Mouse (Mus musculus) liver, embryonic 13.5 days (tissue): ENCODE results near the gene Adam1b. TPM values are rescaled to one million over a fixed set of nuclear protein-coding genes. Genes with fewer than 3 reads are reported as not detected.
"Not testable (repeated sequence)": the region's sequence is repeated elsewhere in the genome, so short reads cannot be mapped to it uniquely, and the experiment has no call there.

ENCODE experiments used
- ATAC-seq: fragments of 200-750 bp; cut with Nextera tagmentation; 2 replicates; pipeline ENCODE4 v1.8.0; 2017; ENCODE audit warnings: low read depth, mild to moderate bottlenecking, moderate number of reproducible peaks, moderate library complexity
- DNase-seq: peaks from one replicate; pipeline ENCODE4 v3.0.0; 2022
- H3K27ac ChIP-seq: fragments of 300-500 bp; sonication (generic); 2 replicates; pipeline ENCODE4 v1.5.1; 2015; ENCODE audit warnings: moderate library complexity, mild to moderate bottlenecking, inconsistent platforms
- H3K27me3 ChIP-seq: fragments of 300-500 bp; sonication (generic); 2 replicates; pipeline ENCODE4 v1.6.1; 2015; ENCODE audit warnings: mild to moderate bottlenecking, inconsistent platforms
- H3K36me3 ChIP-seq: fragments of 300-500 bp; sonication (generic); 2 replicates; pipeline ENCODE4 v1.6.1; 2015; ENCODE audit warnings: mild to moderate bottlenecking, inconsistent platforms
- H3K4me1 ChIP-seq: fragments of 300-500 bp; sonication (generic); replicated peaks from 2 replicates; pipeline ENCODE4 v1.6.1; 2015; ENCODE audit warnings: inconsistent platforms
- H3K4me2 ChIP-seq: fragments of 300-500 bp; sonication (generic); 2 replicates; pipeline ENCODE4 v1.6.1; 2015; ENCODE audit warnings: inconsistent platforms, mild to moderate bottlenecking, moderate library complexity
- H3K4me3 ChIP-seq: fragments of 300-500 bp; sonication (generic); replicated peaks from 2 replicates; pipeline ENCODE4 v1.5.1; 2015; ENCODE audit warnings: mild to moderate bottlenecking, inconsistent platforms
- H3K9ac ChIP-seq: fragments of 300-500 bp; sonication (generic); 2 replicates; pipeline ENCODE4 v1.6.1; 2015; ENCODE audit warnings: mild to moderate bottlenecking, inconsistent platforms
- H3K9me3 ChIP-seq: fragments of 300-500 bp; sonication (generic); replicated peaks from 2 replicates; pipeline ENCODE4 v1.6.1; 2016; ENCODE audit warnings: inconsistent platforms
- WGBS: fragments of 180-500 bp; shearing (Covaris S2); methylation state at CpG from one replicate; pipeline ENCODE4 v1.1.7; 2015; ENCODE audit not compliant: insufficient replicate concordance; 5-methylcytosine and 5-hydroxymethylcytosine counted together
- polyA plus RNA-seq: library from polyadenylated mRNA; unstranded; fragments of >200 nt; fragmentation: Nextera tagmentation; extraction: Ambion mirVana; gene quantifications from 2 replicates; pipeline ENCODE4 v1.2.1, GENCODE M21; 2015

Adam1b gene
- polyA plus RNA-seq, 1 experiment from 2014 or later = not detected

DNA sequence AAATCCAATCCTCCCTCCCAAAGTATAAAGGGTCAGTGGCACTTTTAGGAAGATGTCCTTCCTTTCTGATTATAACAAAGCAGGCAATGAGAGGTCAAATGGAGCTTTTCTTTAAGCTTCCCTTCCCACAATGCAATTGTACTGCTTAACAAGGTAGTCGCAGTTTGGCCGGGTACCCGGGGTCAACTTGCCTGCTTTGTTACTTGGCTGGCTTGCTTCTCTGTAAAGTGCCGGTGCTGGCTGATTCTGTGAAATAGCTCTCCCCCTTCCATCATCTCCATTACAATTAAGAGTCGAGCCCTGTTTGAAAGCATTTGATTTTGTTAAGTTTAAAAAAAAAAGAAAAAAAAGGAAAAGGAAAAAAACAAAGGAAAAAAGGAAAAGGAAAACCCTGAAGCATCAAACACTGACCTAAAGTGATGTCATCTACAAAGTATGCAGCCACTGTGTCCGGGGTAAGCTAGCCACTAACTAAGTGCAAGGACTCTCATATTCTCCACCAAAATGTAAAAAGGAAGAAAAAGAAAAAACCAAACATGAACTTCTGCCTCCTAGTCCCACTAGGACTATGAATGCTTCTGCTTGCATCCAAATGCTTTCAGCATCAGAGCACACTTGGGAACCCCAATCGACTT, 33.8 kb upstream of the Adam1b start:
- H3K27ac ChIP-seq = peak overlapping the region; percentile 84; the same call in 1 of the 2 replicates
- WGBS = 75% methylated on average over 7 of the region's 7 CpGs
- H3K4me3 ChIP-seq = no peak overlapping the region
- ATAC-seq = no peak
- H3K4me2 ChIP-seq = no peak overlapping the region
- DNase-seq = no peak
- no peaks in the 10 kb centered on the region for H3K27me3 ChIP-seq
- H3K36me3 ChIP-seq = peaks cover 72% of the 10 kb centered on the region
- no peaks in the 10 kb centered on the region for H3K9me3 ChIP-seq
- H3K9ac ChIP-seq = no peak overlapping the region
- peaks cover 50% of the 10 kb centered on the region for H3K4me1 ChIP-seq

DNA sequence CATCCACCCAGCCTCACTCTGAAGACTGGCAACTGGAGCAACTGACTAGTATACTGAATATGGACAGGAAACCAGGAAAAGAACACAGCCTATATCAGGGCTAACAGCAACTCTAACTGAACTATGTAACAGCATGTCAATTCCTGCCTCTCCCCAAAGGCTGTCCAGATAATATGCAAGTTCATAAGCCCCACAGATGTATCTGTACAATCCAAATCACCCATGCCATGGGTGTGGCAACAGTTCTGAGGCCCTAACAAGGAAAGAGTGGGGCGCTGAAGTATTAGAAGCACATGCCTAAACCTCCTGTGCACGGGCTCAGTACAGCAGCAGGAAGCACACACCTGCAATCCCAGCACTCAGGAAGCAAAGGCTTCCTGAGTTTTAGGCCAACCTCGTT, 31.9 kb upstream of the Adam1b start:
- 25% methylated on average over 3 of the region's 3 CpGs for WGBS
- no peaks in the 10 kb centered on the region for H3K27me3 ChIP-seq
- DNase-seq (peak; percentile 54), ATAC-seq (peak; percentile 94)
- peaks cover 86% of the 10 kb centered on the region for H3K36me3 ChIP-seq
- H3K9ac ChIP-seq = peak overlapping the region; percentile 55
- peak overlapping the region; percentile 24 for H3K4me3 ChIP-seq
- H3K27ac ChIP-seq = peak overlapping the region; percentile 84
- H3K4me2 ChIP-seq = peak overlapping the region; percentile 58
- peaks cover 37% of the 10 kb centered on the region for H3K4me1 ChIP-seq
- H3K9me3 ChIP-seq = no peaks in the 10 kb centered on the region

DNA sequence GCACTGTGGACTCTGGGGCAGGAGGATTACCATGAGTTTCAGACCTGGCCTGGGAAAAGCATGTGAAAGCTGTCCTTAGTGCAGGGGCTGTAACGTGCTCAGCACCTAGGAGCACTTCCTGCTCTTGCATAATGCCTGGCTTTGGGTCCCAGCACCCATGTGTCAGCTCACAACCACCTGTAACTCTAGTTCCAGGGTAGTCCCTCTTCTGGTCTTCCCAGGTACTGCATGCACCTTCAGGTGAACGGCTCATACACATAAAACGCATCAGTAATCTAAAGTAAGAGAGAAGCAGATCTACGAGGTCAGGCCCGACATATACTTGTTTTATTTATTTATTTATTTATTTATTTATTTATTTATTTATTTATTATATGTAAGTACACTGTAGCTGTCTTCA, 31.3 kb upstream of the Adam1b start:
- Histone ChIP-seq H3K9ac (no peak overlapping the region), H3K27ac (peak overlapping the region; percentile 84), H3K4me3 (no peak overlapping the region), H3K4me2 (no peak overlapping the region), H3K4me1 (peaks cover 37% of the 10 kb centered on the region), H3K36me3 (peaks cover 91% of the 10 kb centered on the region), H3K9me3 (no peaks in the 10 kb centered on the region), H3K27me3 (no peaks in the 10 kb centered on the region)
- 78% methylated on average over 5 of the region's 5 CpGs for WGBS
- no peak for DNase-seq
- no peak for ATAC-seq

DNA sequence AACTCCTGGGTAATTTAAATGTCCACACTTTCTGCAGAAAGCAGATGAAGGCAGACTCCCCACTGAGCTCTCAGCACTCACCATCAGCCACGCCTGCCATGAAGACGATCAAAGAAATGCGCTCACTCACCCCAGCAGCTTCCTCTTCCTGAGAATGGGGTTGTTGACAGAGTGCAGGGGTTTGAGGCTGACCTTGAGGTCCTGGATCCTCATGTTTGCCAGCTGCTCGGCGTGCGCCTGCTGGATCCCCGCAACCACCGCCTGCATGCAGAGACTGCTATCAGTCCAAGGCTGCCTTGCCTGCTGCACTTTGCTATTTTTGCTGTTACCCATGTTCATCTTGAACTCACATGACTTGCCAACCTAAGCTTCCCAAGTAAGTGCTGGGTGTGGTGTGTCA, 23.7 kb upstream of the Adam1b start:
- Histone ChIP-seq H3K9me3 (no peaks in the 10 kb centered on the region), H3K4me2 (no peak overlapping the region), H3K27ac (no peak overlapping the region; the same call in 1 of the 2 replicates), H3K36me3 (peaks cover 85% of the 10 kb centered on the region), H3K4me1 (no peaks in the 10 kb centered on the region), H3K9ac (no peak overlapping the region), H3K4me3 (no peak overlapping the region), H3K27me3 (no peaks in the 10 kb centered on the region)
- no peak for DNase-seq
- WGBS = 83% methylated on average over 8 of the region's 8 CpGs
- ATAC-seq = no peak

DNA sequence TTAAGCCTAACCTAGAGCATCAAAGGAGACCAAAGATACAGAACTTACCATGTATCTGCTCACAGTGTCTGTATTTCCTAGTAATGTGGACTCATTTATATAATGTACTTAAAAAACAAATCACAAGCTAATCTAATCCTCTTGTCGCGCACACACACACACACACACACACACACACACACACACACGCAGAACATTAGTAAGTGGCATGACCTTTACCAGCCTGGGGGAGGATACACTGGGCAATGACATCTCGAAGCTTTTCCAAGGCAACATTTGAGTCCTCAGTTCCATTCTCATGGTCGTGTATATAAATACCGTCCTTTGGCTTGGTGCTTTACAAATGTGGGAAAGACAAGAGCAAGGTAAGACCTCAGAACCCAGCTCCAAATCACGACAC, 23.3 kb upstream of the Adam1b start:
- no peak for ATAC-seq
- Histone ChIP-seq H3K4me2 (no peak overlapping the region), H3K36me3 (peaks cover 86% of the 10 kb centered on the region), H3K27ac (no peak overlapping the region), H3K4me3 (no peak overlapping the region), H3K4me1 (no peaks in the 10 kb centered on the region), H3K9me3 (no peaks in the 10 kb centered on the region), H3K9ac (no peak overlapping the region), H3K27me3 (no peaks in the 10 kb centered on the region)
- WGBS = 84% methylated on average over 7 of the region's 7 CpGs
- DNase-seq = no peak

DNA sequence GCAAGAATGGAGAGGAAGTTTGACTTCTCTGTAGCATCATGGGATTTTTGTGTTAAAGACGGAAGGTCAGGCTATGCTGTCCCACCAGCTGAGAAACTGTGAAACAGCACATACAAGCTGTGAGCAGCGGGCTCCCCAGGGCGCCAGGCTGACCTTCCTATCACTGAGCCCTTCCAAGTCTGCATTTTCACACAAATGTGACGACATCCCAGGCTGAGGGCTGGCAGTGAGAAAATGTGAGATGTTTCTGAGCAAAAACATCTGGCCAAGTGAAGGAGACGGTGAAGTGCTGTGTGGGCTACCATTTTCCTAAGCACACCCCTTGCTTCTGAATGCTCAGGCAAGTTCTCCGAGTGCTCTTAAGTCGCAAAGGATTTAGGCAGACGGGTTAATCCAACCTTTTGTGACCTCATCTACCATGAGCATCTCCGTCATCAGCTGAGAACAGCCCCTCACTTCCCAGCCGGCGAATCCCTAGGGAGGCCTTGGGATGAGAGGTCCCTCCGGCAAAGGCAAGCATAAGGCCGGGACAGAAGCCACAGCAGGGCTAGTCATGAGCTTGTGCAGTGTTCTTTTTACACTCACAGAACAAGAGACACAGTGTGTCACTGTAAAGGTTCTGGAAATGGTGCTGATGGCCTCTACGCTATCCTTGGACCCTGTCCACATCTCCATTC, 22.7 kb upstream of the Adam1b start:
- H3K9ac ChIP-seq = no peak overlapping the region
- H3K36me3 ChIP-seq = peaks cover 86% of the 10 kb centered on the region
- 88% methylated on average over 14 of the region's 14 CpGs for WGBS
- H3K9me3 ChIP-seq = no peaks in the 10 kb centered on the region
- H3K27me3 ChIP-seq = no peaks in the 10 kb centered on the region
- H3K4me3 ChIP-seq = no peak overlapping the region
- no peaks in the 10 kb centered on the region for H3K4me1 ChIP-seq
- ATAC-seq (no peak), DNase-seq (no peak)
- H3K27ac ChIP-seq = no peak overlapping the region
- no peak overlapping the region for H3K4me2 ChIP-seq

DNA sequence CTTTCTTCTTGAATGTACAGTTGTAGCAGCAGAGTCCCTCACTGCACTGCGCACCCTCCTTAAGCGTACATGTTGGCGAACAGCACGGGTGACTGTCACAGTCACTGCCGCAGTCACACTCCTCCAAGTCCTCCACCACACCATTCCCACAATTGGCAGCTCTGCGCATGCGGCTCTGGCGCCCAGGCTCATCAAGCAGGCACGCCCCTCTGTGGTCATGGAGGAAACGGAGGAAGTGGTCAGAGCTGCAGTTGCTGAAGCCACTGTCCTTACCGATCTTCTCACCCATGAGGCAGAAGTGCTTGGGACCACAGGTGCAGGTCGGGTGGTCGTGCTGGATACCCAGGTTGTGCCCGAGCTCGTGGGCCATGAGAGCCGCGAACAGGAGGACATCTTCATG, 16.5 kb upstream of the Adam1b start:
- not testable (repeated sequence) for H3K4me3 ChIP-seq, ATAC-seq, H3K9me3 ChIP-seq, H3K4me2 ChIP-seq, DNase-seq, H3K27ac ChIP-seq, H3K4me1 ChIP-seq, H3K27me3 ChIP-seq, H3K9ac ChIP-seq
- peaks cover 40% of the 10 kb centered on the region for H3K36me3 ChIP-seq
- 51% methylated on average over 11 of the region's 17 CpGs for WGBS

DNA sequence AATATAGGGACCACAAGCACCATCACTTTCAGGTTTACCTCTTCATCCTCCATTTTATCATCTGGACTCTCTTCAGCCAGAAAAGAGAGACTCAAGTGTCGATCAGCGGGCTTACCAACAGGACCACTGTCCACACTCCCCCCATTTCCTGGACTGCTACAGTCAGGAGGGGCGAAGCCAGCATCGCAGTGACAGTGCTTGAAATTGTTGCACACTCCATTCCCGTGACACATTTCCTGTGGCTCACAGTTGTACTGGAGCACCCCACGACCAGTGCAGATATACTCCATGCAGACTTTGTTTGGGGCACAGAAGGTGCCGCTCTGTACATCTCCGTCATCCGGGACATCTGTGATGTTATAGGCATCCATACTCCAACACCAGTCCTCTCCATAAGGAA, 15.7 kb upstream of the Adam1b start:
- no peaks in the 10 kb centered on the region for H3K9me3 ChIP-seq
- H3K9ac ChIP-seq = no peak overlapping the region
- peaks cover 32% of the 10 kb centered on the region for H3K36me3 ChIP-seq
- no peaks in the 10 kb centered on the region for H3K27me3 ChIP-seq
- WGBS = 77% methylated on average over 9 of the region's 9 CpGs
- no peaks in the 10 kb centered on the region for H3K4me1 ChIP-seq
- DNase-seq (no peak), ATAC-seq (no peak)
- no peak overlapping the region for H3K4me2 ChIP-seq
- H3K27ac ChIP-seq = no peak overlapping the region
- no peak overlapping the region for H3K4me3 ChIP-seq

DNA sequence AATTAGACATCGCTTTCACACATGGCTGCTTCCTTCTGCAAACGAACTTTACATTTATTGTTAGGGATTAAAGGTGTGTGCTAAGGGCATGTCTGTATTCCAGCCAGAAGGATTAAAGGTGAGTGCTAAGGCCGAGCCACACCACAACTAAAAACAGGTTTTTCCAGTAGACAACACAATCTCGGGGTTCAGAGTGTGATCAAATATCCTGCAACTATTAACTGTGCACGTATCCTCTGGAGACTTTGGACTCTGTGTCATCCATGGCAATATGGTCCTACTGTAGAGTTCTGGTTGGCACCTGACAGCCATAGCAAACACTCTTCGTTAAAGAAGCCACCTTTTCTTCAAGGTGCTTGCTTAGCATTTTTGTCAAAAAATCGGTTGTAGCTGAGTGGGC, 6.8 kb upstream of the Adam1b start:
- Histone ChIP-seq H3K36me3 (no peaks in the 10 kb centered on the region), H3K9ac (no peak overlapping the region), H3K27me3 (no peaks in the 10 kb centered on the region), H3K4me2 (no peak overlapping the region), H3K4me3 (no peak overlapping the region), H3K9me3 (no peaks in the 10 kb centered on the region), H3K27ac (no peak overlapping the region), H3K4me1 (no peaks in the 10 kb centered on the region)
- 59% methylated on average over 7 of the region's 7 CpGs for WGBS
- ATAC-seq (no peak), DNase-seq (no peak)

DNA sequence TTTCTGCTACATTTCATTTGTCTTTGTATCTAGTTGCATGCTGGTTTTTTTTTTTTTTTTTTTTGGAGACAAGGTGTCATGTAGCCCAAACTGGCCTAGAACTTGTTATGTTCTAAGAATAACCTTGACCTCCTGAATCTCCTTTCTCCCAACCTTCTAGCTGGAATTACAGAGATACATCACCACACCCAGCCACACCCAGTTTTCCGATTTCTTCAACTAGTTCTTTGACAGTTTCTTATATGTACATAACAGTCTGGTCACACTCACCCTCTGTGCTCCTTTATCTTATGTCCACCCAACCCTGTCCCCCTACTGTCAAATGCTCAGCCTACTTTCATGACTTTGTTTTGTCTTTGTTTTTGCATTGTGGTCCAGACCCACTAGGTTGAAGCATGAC, 3.6 kb upstream of the Adam1b start:
- ATAC-seq (no peak), DNase-seq (no peak)
- H3K36me3 ChIP-seq = no peaks in the 10 kb centered on the region
- no peak overlapping the region for H3K27ac ChIP-seq
- H3K9me3 ChIP-seq = no peaks in the 10 kb centered on the region
- no peaks in the 10 kb centered on the region for H3K27me3 ChIP-seq
- H3K4me1 ChIP-seq = no peaks in the 10 kb centered on the region
- 39% methylated on average over 1 of the region's 1 CpGs for WGBS
- H3K4me3 ChIP-seq = no peak overlapping the region
- H3K4me2 ChIP-seq = no peak overlapping the region
- no peak overlapping the region for H3K9ac ChIP-seq

DNA sequence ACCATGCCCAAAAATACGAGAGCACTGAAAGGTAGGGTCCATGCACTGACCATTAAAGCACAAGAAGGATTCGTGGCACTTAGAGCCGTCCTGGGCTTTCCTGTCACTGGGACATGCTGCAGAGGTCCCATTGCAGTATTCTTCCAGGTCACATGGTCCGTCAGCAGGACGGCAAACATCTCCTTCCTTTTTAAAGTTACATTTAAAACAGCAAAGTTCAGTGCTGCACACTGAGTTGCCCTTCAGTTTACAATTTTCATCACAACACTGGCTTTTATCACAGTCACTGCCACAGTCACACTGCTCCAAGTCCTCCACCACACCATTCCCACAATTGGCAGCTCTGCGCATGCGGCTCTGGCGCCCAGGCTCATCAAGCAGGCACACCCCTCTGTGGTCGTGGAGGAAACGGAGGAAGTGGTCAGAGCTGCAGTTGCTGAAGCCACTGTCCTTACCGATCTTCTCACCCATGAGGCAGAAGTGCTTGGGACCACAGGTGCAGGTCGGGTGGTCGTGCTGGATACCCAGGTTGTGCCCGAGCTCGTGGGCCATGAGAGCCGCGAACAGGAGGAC, 1.7 kb downstream of the Adam1b start:
- H3K4me1 ChIP-seq = peaks cover 14% of the 10 kb centered on the region
- H3K4me3 ChIP-seq, H3K27me3 ChIP-seq, H3K36me3 ChIP-seq, H3K9me3 ChIP-seq, H3K27ac ChIP-seq, H3K9ac ChIP-seq: not testable (repeated sequence)
- DNase-seq = peak; percentile 10
- 0 out of 2 replicates have a peak, but pooled peaks have one; percentile 47 for ATAC-seq
- H3K4me2 ChIP-seq = peak overlapping the region; percentile 36
- WGBS = 28% methylated on average over 11 of the region's 17 CpGs
